Mouse (Mus musculus): ENCODE measurements around the gene Lpcat1. TPM values are rescaled to one million over a fixed set of nuclear protein-coding genes. Genes with fewer than 3 reads are reported as not detected.
A peak's percentile ranks its signal among the peaks of the same experiment; 100 is the strongest.

Gene Lpcat1
- polyA plus RNA-seq, 1 experiment from 2014 or later: 63.5 TPM

DNA sequence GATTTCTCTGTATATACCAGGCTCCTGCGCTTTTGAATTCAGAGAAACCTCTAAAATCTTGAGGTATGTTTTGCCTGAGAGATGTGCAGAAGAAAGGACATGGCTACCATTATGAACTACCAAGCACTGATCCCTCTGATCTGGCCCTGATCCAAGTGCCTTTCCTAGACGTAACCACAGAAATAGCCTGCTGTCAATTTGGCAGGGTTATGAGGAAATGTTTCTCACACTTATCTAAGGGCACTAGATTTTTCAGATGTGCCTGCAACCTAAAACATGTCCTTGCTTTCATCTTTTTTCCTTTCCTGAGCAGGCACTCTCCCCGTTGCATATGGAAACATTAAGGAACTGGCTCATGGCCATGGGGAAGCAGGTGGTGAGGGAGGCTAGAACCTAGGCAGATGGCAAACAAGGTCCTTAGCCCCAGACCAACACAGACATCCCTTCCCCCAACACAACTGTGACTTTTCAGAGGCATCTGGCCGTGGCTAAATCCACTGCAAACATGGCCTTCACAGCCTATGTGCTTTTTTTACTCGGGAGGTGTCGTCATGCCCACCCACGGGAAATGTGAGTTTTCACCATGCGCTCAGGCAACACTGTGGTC, 23.7 kb downstream of the Lpcat1 start:
- Histone ChIP-seq H3K9me3 (peaks cover 8% of the 10 kb centered on the region; the same call in 1 of the 2 replicates), H3K27me3 (ENCODE audit: poor library complexity, severe bottlenecking) (no peaks in the 10 kb centered on the region), H3K4me1 (no peaks in the 10 kb centered on the region), H3K4me3 (no peak overlapping the region), H3K36me3 (replicated peaks) (peaks cover 99% of the 10 kb centered on the region), H3K27ac (no peak overlapping the region)
- WGBS: 94% methylated on average over 8 of the region's 8 CpGs
- DNase-seq (ENCODE audit: extremely low spot score, low spot score): no peak

DNA sequence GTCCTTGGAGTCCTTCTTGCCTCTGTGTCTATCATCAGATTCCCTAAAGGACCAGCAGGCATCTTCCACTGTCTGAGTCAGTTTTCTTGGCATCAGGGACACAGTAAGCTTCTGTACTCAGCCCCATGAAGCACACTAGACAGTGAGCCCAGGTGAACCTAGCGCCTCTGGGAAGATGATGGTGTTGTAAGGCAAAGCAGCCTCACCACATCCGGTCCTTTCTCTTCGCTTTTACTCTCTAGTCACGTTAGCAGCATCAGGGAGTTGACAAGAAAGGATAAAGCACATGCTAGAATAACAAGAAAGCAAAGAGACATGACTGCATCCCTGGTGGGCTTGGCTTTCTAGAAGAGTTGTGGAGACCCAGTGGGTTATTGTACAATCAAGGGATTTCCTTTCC, 26.2 kb downstream of the Lpcat1 start:
- H3K9me3 ChIP-seq: no peaks in the 10 kb centered on the region
- 88% methylated on average over 4 of the region's 4 CpGs for WGBS
- H3K4me3 ChIP-seq: no peak overlapping the region
- no peak for DNase-seq (ENCODE audit: extremely low spot score, low spot score)
- no peaks in the 10 kb centered on the region for H3K27me3 ChIP-seq (ENCODE audit: poor library complexity, severe bottlenecking)
- no peak overlapping the region for H3K27ac ChIP-seq
- peaks cover 99% of the 10 kb centered on the region for H3K36me3 ChIP-seq (replicated peaks)
- H3K4me1 ChIP-seq: no peaks in the 10 kb centered on the region

GRCm38 (mm10) chr13:73494528-73494927, 27.5 kb downstream of the Lpcat1 start:
- H3K4me3 ChIP-seq: no peak overlapping the region
- H3K27ac ChIP-seq: no peak overlapping the region
- no peak for DNase-seq (ENCODE audit: extremely low spot score, low spot score)
- WGBS: 95% methylated on average over 9 of the region's 9 CpGs
- no peaks in the 10 kb centered on the region for H3K9me3 ChIP-seq
- no peaks in the 10 kb centered on the region for H3K27me3 ChIP-seq (ENCODE audit: poor library complexity, severe bottlenecking)
- peaks cover 99% of the 10 kb centered on the region for H3K36me3 ChIP-seq (replicated peaks)
- no peaks in the 10 kb centered on the region for H3K4me1 ChIP-seq

GRCm38 (mm10) chr13:73496137-73496536, 29.1 kb downstream of the Lpcat1 start:
- H3K4me1 ChIP-seq: no peaks in the 10 kb centered on the region
- H3K27ac ChIP-seq: no peak overlapping the region
- H3K27me3 ChIP-seq (ENCODE audit: poor library complexity, severe bottlenecking): no peaks in the 10 kb centered on the region
- peaks cover 99% of the 10 kb centered on the region for H3K36me3 ChIP-seq (replicated peaks)
- WGBS: 78% methylated on average over 2 of the region's 2 CpGs
- DNase-seq (ENCODE audit: extremely low spot score, low spot score): no peak
- H3K9me3 ChIP-seq: no peaks in the 10 kb centered on the region
- H3K4me3 ChIP-seq: no peak overlapping the region

DNA sequence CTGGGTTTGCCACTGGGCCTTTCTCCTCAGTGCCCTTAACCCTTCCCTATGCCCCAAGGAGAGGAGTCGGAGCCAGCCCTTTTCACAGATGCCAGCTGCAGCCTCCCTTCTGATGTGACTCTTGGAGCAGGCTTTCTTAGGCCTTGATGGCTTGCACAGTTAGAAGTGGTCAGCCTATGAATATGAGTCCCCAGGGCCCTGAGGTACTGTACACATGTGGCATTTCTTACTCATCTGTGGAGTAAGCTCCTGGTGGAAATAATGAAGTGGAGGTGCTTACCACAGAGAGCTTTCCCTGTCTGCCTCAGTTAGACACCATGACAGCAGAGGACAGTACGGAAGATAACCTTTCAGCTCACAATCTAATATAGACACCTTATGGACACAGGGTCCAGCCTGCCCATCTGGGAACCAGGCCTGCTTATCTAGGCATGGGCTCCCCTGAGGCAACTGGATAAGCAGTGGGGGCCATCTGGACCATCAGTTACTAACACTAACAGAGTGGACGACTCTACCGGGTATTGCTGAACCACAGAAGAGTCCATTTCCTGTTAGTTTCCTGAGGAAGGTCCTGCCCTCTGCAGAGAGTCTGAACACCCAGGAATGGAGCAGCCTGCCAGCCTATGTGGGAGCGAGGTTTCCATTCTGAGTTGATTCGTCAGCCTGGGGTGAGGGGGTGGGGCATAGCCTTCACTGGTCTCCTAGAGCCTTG, 33.1 kb downstream of the Lpcat1 start:
- no peaks in the 10 kb centered on the region for H3K4me1 ChIP-seq
- no peaks in the 10 kb centered on the region for H3K27me3 ChIP-seq (ENCODE audit: poor library complexity, severe bottlenecking)
- no peak for DNase-seq (ENCODE audit: extremely low spot score, low spot score)
- H3K27ac ChIP-seq: peak overlapping the region; percentile 44; the same call in 1 of the 2 replicates
- WGBS: 82% methylated on average over 6 of the region's 6 CpGs
- peaks cover 83% of the 10 kb centered on the region for H3K36me3 ChIP-seq (replicated peaks)
- H3K4me3 ChIP-seq: no peak overlapping the region
- no peaks in the 10 kb centered on the region for H3K9me3 ChIP-seq

GRCm38 (mm10) chr13:73502719-73503118, 35.7 kb downstream of the Lpcat1 start:
- H3K27me3 ChIP-seq (ENCODE audit: poor library complexity, severe bottlenecking): no peaks in the 10 kb centered on the region
- no peak overlapping the region for H3K4me3 ChIP-seq
- H3K36me3 ChIP-seq (replicated peaks): peaks cover 83% of the 10 kb centered on the region
- no peaks in the 10 kb centered on the region for H3K9me3 ChIP-seq
- no peaks in the 10 kb centered on the region for H3K4me1 ChIP-seq
- DNase-seq (ENCODE audit: extremely low spot score, low spot score): no peak
- no peak overlapping the region for H3K27ac ChIP-seq
- 71% methylated on average over 2 of the region's 2 CpGs for WGBS

GRCm38 (mm10) chr13:73505686-73506467, 38.9 kb downstream of the Lpcat1 start:
- 72% methylated on average over 7 of the region's 7 CpGs for WGBS
- Histone ChIP-seq H3K27ac (no peak overlapping the region), H3K9me3 (no peaks in the 10 kb centered on the region), H3K4me3 (no peak overlapping the region), H3K36me3 (replicated peaks) (peaks cover 81% of the 10 kb centered on the region), H3K27me3 (ENCODE audit: poor library complexity, severe bottlenecking) (no peaks in the 10 kb centered on the region), H3K4me1 (no peaks in the 10 kb centered on the region)
- peak; percentile 68 for DNase-seq (ENCODE audit: extremely low spot score, low spot score)

- H3K27me3 ChIP-seq (ENCODE audit: poor library complexity, severe bottlenecking): no peaks in the 10 kb centered on the region
- no peaks in the 10 kb centered on the region for H3K9me3 ChIP-seq
- DNase-seq (ENCODE audit: extremely low spot score, low spot score): no peak
- no peaks in the 10 kb centered on the region for H3K4me1 ChIP-seq
- peaks cover 89% of the 10 kb centered on the region for H3K36me3 ChIP-seq (replicated peaks)
- no peak overlapping the region for H3K4me3 ChIP-seq
- WGBS: 88% methylated on average over 8 of the region's 8 CpGs
- H3K27ac ChIP-seq: no peak overlapping the region
Measured at GRCm38 (mm10) chr13:73508817-73509550, 42.0 kb downstream of the Lpcat1 start.

DNA sequence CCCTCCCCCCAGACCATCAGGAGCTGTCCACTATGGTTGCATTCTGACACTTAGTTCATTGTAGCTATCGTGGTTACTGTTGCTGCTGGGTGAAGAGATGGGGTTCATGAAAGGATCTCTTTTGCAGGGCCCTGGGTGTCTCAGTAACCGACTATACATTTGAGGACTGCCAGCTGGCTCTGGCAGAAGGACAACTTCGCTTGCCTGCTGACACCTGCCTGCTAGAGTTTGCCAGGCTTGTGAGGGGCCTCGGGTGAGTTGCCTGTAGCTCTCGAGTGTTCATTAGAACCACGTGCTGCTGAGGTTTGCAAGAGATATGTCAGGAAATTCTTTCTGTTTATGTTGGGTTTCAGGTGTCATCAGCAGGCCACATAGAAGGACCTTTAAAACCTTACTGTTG, 42.9 kb downstream of the Lpcat1 start:
- H3K27ac ChIP-seq: no peak overlapping the region
- no peak for DNase-seq (ENCODE audit: extremely low spot score, low spot score)
- no peaks in the 10 kb centered on the region for H3K4me1 ChIP-seq
- no peaks in the 10 kb centered on the region for H3K9me3 ChIP-seq
- peaks cover 97% of the 10 kb centered on the region for H3K36me3 ChIP-seq (replicated peaks)
- WGBS: 88% methylated on average over 6 of the region's 6 CpGs
- no peaks in the 10 kb centered on the region for H3K27me3 ChIP-seq (ENCODE audit: poor library complexity, severe bottlenecking)
- H3K4me3 ChIP-seq: no peak overlapping the region

GRCm38 (mm10) chr13:73512776-73513673, 46.0 kb downstream of the Lpcat1 start:
- H3K27ac ChIP-seq: no peak overlapping the region
- H3K4me3 ChIP-seq: no peak overlapping the region
- H3K4me1 ChIP-seq: no peaks in the 10 kb centered on the region
- H3K36me3 ChIP-seq (replicated peaks): peaks cover 90% of the 10 kb centered on the region
- H3K27me3 ChIP-seq (ENCODE audit: poor library complexity, severe bottlenecking): no peaks in the 10 kb centered on the region
- 65% methylated on average over 13 of the region's 13 CpGs for WGBS
- H3K9me3 ChIP-seq: no peaks in the 10 kb centered on the region
- peak; percentile 76 for DNase-seq (ENCODE audit: extremely low spot score, low spot score)

GRCm38 (mm10) chr13:73516886-73517285, 49.9 kb downstream of the Lpcat1 start:
- H3K27ac ChIP-seq: no peak overlapping the region
- 75% methylated on average over 4 of the region's 4 CpGs for WGBS
- H3K4me1 ChIP-seq: no peaks in the 10 kb centered on the region
- H3K4me3 ChIP-seq: no peak overlapping the region
- H3K9me3 ChIP-seq: no peaks in the 10 kb centered on the region
- peaks cover 53% of the 10 kb centered on the region for H3K36me3 ChIP-seq (replicated peaks)
- DNase-seq (ENCODE audit: extremely low spot score, low spot score): no peak
- H3K27me3 ChIP-seq (ENCODE audit: poor library complexity, severe bottlenecking): no peaks in the 10 kb centered on the region

DNA sequence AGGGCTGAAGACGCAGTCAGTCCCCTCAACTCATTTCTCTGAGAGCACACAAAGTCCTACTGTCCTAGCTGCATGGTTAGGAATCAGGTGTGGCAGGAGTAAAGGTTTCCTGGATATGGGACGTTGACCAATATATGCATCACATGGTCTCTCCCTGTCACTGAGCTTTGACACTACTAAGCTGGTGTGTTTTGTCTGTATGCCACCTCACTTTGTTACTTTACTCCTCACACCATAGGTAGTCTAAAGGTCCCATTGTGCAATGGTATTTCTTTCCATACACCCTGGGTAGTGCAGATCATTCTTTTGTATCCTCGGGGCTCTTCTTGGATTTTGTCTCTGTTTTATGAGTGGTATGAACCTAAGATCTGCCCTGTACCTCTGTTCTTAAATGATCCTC, 66.7 kb downstream of the Lpcat1 start:
- WGBS: 86% methylated on average over 3 of the region's 3 CpGs
- H3K27me3 ChIP-seq (ENCODE audit: poor library complexity, severe bottlenecking): peaks cover 52% of the 10 kb centered on the region

More for the DNA sequence above, 66.7 kb downstream of the Lpcat1 start:
- H3K4me3 ChIP-seq: no peak overlapping the region
- H3K27ac ChIP-seq: no peak overlapping the region
- H3K36me3 ChIP-seq (replicated peaks): no peaks in the 10 kb centered on the region
- H3K4me1 ChIP-seq: peaks cover 12% of the 10 kb centered on the region
- no peaks in the 10 kb centered on the region for H3K9me3 ChIP-seq
- DNase-seq (ENCODE audit: extremely low spot score, low spot score): no peak
